Mouse (Mus musculus) layer of hippocampus, postnatal 10 days (tissue): ENCODE results near the gene Nfic. TPM values are rescaled to one million over a fixed set of nuclear protein-coding genes. Genes with fewer than 3 reads are reported as not detected.

Source experiments
- microRNA-seq, 2 experiments: library from miRNA; unstranded; fragments of <30 nt; microRNA quantifications; one replicate each; pipeline ENCODE4 v1.2.0; 2021
- total RNA-seq, 2 experiments: library from RNA; stranded (reverse); gene quantifications; 2 replicates each; pipeline ENCODE4 v1.2.3; 2021

The Nfic gene
- total RNA-seq, 2 experiments from 2014 or later: 51.2 to 55.8 TPM

Small RNA genes within 50 kb of the gene (microRNA-seq; reads per million reads assigned to microRNA genes)
- 0 reads per million in 2 experiments for gene Gm25595
- 0.22 to 1.4 reads per million in 2 experiments for gene Mir1191b
- gene Mir6913: 0.59 to 2.0 reads per million in 2 experiments

Other genes with a start within 250 kb of the Nfic start
- gene Atcay, start 224.8 kb downstream of the Nfic start, total RNA-seq: 100 to 1,000 TPM; 170 to 177 TPM
- gene Zfr2, start 222.5 kb downstream of the Nfic start, total RNA-seq: 10 to 100 TPM; 58.0 to 66.8 TPM
- gene Matk, start 202.7 kb downstream of the Nfic start, total RNA-seq: 100 to 1,000 TPM; 222 to 266 TPM
- gene Mrpl54, start 188.7 kb downstream of the Nfic start, total RNA-seq: 10 to 100 TPM; 36.1 to 42.5 TPM
- gene Apba3, start 188.7 kb downstream of the Nfic start, total RNA-seq: 10 to 100 TPM; 31.3 to 37.4 TPM
- gene Tjp3, start 164.1 kb downstream of the Nfic start, total RNA-seq: 1 to 10 TPM; 1.4 to 2.3 TPM
- 100 to 1,000 TPM; 305 to 311 TPM for gene Pip5k1c, start 162.7 kb downstream of the Nfic start, total RNA-seq
- 10 to 100 TPM; 24.7 to 25.6 TPM for gene Cactin, start 134.5 kb downstream of the Nfic start, total RNA-seq
- gene Tbxa2r, start 126.9 kb downstream of the Nfic start, total RNA-seq: 1 to 10 TPM; 1.9 to 2.9 TPM
- 1 to 10 TPM in 1 of 2 experiments, under 1 TPM in 1; 0.94 to 1.2 TPM for gene Gipc3, start 112.4 kb downstream of the Nfic start, total RNA-seq
- 10 to 100 TPM; 25.1 to 30.9 TPM for gene Hmg20b, start 105.2 kb downstream of the Nfic start, total RNA-seq
- gene Mfsd12, start 98.1 kb downstream of the Nfic start, total RNA-seq: 10 to 100 TPM; 37.0 to 40.8 TPM
- gene 4930404N11Rik, start 89.8 kb downstream of the Nfic start, total RNA-seq: under 1 TPM; 0.57 to 0.74 TPM
- 10 to 100 TPM; 81.2 to 85.2 TPM for gene Fzr1, start 77.1 kb downstream of the Nfic start, total RNA-seq
- 10 to 100 TPM; 72.0 to 77.3 TPM for gene Dohh, start 71.2 kb downstream of the Nfic start, total RNA-seq
- gene Gm48551, start 71.2 kb downstream of the Nfic start, total RNA-seq: 1 to 10 TPM; 2.3 to 4.5 TPM
- 1 to 10 TPM; 1.1 to 3.5 TPM for gene Gm48552, start 66.6 kb downstream of the Nfic start, total RNA-seq
- 1 to 10 TPM; 2.6 to 3.0 TPM for gene Smim24, start 62.6 kb downstream of the Nfic start, total RNA-seq
- 100 to 1,000 TPM; 259 to 261 TPM for gene Celf5, start 27.1 kb upstream of the Nfic start, total RNA-seq
- 100 to 1,000 TPM in 1 of 2 experiments, 10 to 100 TPM in 1; 89.3 to 116 TPM for gene Ncln, start 40.8 kb upstream of the Nfic start, total RNA-seq
- under 1 TPM in 1 of 2 experiments, not detected in 1; 0.30 TPM for gene S1pr4, start 44.5 kb upstream of the Nfic start, total RNA-seq
- gene Gna15, start 68.6 kb upstream of the Nfic start, total RNA-seq: 1 to 10 TPM; 1.9 to 3.2 TPM
- 100 to 1,000 TPM; 124 to 125 TPM for gene Gna11, start 89.6 kb upstream of the Nfic start, total RNA-seq
- gene Aes, start 103.9 kb upstream of the Nfic start, total RNA-seq: 100 to 1,000 TPM; 582 to 612 TPM
- 10 to 100 TPM; 25.6 to 26.6 TPM for gene Tle2, start 118.9 kb upstream of the Nfic start, total RNA-seq
- 1 to 10 TPM; 1.7 to 2.4 TPM for gene Tle6, start 145.4 kb upstream of the Nfic start, total RNA-seq
- gene BC025920, start 150.6 kb upstream of the Nfic start, total RNA-seq: 1 to 10 TPM; 2.0 TPM
- 10 to 100 TPM; 28.9 to 31.4 TPM for gene Sirt6, start 172.2 kb upstream of the Nfic start, total RNA-seq
- 10 to 100 TPM; 28.5 to 40.6 TPM for gene Ankrd24, start 172.9 kb upstream of the Nfic start, total RNA-seq
- gene Gm10778, start 193.4 kb upstream of the Nfic start, total RNA-seq: 1 to 10 TPM; 5.1 to 5.4 TPM
- gene Zfp433, start 249.2 kb upstream of the Nfic start, total RNA-seq: 10 to 100 TPM; 11.3 to 12.4 TPM